Mouse (Mus musculus) thymus, postnatal 10 days (tissue): ENCODE measurements around the gene Gm5141.
"Not testable (repeated sequence)": the region's sequence is repeated elsewhere in the genome, so short reads cannot be mapped to it uniquely, and the experiment has no call there.

ENCODE experiments used
- DNase-seq, 2 experiments: peaks; one replicate each; pipeline ENCODE4 v3.0.0; 2021; ENCODE audit warnings: low spot score in 2 of 2

Gm5141 gene

DNA sequence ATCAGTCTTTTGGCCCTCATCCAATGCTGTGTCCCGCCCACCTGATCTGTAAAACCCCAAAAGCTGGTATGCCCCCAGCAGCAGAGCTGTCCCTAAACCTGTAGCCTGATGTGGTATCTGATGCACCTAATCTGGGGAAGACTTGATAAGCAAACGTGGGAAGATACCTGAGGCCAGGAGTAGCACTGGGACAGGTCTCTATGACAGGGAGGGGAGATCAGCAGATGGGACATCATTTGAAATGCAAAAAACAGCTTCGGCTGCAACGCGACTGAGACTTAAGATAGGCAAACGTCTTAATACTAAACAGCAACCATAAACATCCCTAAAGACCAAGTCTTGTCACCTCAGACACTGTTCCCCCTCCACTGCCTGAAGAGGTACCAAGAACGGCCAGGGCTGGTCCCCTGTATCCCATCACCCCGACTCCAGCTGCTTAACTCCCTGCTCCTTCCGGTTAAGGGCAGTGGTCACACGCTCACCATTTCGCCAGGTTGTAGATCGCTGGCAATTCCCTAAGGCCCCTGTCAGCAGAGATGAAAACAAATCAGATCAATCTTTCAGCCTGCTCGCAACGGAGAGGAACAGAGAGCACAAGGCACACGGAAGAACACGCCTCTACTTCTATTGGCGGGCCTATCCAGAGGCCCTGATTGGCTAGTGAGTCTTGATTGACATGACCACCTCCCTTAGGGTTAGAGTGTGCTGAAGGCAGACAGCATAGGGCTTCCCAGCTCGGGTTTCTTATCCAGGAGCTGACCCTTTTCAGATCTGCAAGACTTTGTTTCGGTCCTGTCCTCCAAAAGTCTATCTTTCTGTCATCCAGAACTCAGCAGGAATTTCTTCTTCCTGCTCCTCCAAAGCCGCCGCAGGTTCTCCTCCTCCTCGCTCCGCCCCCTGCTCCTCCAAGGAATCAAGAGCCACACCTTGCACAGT, at the start of gene Gm5141:
Gene Gm5141 (minus strand): TSS at position 610 of the 936 bp plus-strand sequence.
- peak; percentile 5 to 18 for DNase-seq

DNA sequence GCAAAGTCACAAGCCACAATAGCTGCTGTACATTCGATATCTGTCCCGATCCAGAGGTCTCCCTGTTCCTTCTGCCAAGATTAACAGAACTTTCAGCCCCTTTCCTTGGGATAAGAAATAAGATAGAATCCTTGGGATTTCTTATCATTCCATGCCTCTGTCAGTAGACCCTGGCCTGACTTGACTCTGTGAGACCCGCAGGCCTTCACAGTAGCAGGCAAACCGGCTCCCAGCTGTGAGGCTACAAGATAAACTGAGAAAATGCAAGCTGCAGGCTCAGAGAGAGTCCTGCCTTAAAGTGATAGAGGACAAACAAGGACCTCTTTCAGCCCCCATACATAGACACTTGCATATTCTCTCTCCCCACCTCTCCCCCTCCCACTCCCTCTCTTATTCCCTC, 47.7 kb upstream of the Gm5141 start:
- DNase-seq = no peak

DNA sequence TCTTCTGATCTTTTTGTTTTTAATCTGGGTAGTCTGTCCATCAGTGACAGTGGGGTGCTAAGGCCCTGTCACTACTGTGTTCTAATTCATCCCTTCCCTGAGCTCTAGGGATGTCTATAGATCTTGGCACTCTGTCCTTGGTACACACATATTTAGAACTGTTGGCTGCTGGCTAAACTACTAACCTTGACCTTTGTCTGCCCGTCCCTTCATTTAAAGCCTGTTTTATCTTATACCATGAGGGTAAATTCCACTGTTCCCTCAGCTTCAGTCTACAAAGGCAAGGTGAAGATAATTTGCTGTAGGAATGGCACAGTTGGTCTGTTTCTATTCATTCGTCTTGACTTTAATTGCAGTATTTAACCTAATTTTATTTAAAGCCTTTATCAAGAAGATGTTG, 46.6 kb upstream of the Gm5141 start:
- no peak for DNase-seq

DNA sequence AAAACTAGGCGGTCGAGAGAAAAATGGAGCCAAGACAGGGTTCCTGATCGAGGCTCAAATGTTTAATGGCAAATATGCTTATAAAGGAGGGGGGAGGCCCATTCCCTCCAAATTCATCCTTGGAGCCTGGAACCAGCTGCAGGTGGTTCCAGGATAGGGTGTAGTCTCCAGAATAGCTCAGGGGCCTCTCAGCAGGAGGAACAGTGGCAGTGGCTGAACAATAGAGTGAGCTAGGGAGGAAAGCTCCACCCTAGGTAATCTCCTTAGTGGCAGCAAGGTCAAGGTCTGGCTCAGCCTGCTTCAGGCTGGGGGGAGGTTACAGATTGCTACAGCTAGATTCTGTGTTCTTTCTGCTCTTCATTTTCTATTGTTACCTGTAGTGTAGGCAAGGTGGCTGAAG, 30.1 kb upstream of the Gm5141 start:
- not testable (repeated sequence) for DNase-seq

DNA sequence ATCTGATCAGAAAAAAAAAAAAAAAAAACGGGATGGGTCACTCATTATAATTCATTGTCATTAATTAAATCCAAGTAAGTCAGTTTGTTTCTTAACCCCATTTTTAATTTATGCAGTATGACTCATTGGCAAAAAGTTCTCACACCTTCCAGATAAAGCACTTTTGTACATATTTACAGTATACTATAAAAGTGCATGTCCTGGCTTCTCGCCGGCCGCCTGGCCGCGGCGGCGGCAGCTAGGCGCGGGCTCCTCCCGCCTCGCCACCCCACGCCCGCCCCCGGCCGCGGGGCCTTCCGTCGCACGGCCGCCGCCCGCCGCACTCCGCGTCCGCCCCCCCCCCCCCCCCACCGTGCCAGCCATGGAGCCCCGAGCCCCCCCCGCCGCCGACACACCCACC, 27.1 kb upstream of the Gm5141 start:
- DNase-seq = no peak

DNA sequence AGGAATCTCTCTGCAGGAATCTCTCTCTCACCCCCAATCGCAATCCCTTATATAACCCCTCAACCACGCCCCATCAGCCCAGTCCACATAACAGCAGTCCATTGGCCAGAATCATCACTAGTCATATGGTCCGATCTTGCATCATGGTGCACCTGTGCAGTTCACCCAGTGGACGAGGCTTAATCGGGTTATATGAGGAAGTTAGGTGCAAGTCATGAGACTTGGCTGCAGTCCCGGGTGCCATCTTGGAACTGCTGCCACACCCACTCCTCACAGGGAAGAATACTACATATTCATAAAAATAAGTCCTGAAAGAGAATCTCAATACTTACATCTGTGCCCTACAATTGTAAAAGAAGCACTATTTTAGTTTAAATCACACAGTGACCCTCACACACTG, 22.4 kb upstream of the Gm5141 start:
- DNase-seq = not testable (repeated sequence)

DNA sequence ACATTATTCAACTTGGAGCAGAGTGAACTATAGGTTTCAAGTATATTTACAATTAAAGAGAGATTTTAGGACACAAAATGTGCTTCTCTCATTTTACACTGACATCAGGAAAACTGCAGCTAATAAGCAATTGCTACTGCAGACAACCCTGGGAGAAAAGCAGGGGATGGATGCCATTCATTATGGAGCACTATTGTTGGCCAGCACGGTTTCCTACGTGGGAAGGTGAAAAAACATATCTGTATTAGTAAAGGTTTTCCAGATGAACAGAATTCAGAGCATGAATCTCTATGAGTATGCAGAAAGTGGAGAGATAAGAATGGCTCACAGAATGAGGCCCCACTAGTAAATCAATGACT, 506 bp upstream of the Gm5141 start:
- DNase-seq = not testable (repeated sequence)

DNA sequence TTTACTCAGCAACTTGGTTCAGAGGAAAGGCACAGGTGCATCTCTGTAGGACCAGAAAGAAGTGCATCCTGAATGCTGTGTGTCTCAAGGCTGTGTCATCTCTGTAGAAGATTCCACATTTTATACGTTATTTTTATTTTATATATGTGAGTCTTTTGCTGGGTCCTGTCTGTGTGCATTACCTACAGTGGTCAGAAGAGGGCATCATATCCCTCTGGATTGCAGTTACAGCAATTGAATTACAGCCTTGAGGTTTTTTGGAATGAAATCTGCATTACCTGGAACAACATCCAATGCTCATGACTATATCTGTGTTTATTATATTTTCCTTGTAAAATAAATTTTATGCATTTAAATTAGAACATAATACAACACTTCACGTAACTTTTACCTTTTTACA, 21.8 kb downstream of the Gm5141 start:
- DNase-seq = peak in 1 of 2 experiments; percentile 31

DNA sequence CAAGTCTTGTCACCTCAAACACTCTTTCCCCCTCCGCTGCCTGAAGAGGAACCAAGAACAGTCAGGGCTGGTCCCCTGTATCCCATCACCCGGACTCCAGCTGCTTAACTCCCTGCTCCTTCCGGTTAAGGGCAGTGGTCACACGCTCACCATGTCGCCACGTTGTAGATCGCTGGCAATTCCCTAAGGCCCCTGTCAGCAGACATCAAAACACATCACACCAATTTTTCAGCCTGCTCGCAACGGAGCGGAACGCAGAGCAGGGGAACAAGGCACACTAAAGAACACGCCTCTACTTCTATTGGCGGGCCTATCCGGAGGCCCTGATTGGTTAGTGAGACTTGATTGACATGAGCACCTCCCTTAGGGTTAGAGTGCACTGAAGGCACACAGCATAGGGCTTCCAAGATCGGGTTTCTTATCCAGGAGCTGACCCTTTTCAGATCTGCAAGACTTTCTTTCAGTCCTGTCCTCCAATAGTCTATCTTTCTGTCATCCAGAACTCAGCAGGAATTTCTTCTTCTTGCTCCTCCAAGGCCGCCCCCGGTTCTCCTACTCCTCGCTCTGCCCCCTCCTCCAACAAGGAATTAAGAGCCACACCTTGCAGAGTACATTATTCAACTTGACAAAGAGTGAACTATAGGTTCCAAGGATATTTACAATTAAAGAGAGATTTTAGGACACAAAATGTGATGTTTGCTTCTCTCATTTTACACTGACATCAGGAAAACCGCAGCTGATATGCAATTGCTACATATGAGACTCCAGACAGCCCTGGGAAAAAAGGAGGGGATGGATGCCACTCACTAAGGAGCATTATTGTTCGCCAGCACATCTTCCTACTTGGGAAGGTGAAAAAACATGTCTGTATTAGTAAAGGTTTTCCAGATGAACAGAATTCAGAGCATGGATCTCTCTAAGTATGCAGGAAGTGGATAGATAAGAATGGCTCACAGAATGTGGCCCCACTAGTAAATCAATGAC, 24.9 kb downstream of the Gm5141 start, which contains the start of gene Platr25:
Gene Platr25 (minus strand): TSS at position 278 of the 984 bp plus-strand sequence.
- DNase-seq = peak; percentile 45 to 68

DNA sequence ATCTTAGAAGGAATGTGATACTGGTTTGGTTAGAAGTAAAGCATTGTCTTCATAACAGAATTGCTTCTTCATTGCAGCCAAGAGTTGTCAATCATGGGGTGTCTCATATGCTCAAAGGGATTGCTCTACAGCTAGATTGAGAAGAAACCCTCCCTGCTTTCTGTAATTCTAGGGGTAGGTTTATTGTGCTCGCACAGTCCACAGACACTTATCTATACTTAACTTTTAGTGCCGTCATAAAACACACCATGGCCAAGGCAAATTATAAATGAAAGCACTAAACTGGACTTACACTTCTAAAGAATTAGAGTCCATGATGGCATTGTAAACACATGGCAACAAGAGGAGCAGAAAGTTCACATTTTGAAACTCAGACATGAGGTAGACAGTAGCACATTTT, 52.3 kb downstream of the Gm5141 start:
- DNase-seq = no peak
